Mouse (Mus musculus): ENCODE results near the gene Lingo1. TPM values are rescaled to one million over a fixed set of nuclear protein-coding genes. Genes with fewer than 3 reads are reported as not detected.

Lingo1 gene
- polyA plus RNA-seq, 1 experiment = 1.0 TPM

DNA sequence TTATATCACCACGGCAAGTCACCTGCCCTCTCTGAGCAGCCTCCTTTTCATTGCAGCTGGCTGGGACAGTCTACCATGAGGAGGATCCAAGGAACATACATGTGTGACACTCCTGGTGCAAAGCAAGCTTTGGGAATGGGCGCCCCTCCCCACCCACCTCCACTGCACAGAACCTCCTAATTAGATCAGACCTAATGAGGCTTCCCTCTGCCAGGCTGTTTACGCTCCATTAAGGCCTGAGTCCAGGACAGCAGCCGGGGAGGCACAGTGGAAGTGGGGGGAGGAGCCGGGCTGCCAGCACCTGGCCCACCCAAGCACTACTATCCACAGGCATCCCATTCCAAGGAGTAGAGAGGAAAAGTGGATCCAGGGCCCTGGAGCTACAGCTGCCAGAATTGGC is 152.8 kb downstream of the Lingo1 start:
- no peak overlapping the region for H3K9ac ChIP-seq (ENCODE audit: low read depth, poor library complexity, severe bottlenecking)
- TF ChIP-seq EP300 (IDR thresholded peaks at IDR 0.05; ENCODE audit: insufficient read depth, low read depth, low read length) (no peak), CTCF (IDR thresholded peaks at IDR 0.05; ENCODE audit: low read depth, low read length) (no peak), POLR2A (IDR thresholded peaks at IDR 0.05; ENCODE audit: insufficient read depth, low read length) (no peak)
- no peaks in the 10 kb centered on the region for H3K9me3 ChIP-seq (replicated peaks; ENCODE audit: control insufficient read depth, insufficient read depth, low read length, poor library complexity, severe bottlenecking)
- H3K36me3 ChIP-seq (ENCODE audit: control insufficient read depth, insufficient read depth, low read length, poor library complexity, severe bottlenecking) = no peaks in the 10 kb centered on the region
- H3K4me3 ChIP-seq (ENCODE audit: low read depth, low read length) = no peak overlapping the region
- no peaks in the 10 kb centered on the region for H3K4me1 ChIP-seq (ENCODE audit: control insufficient read depth, insufficient read depth, low read length)
- no peak overlapping the region for H3K27ac ChIP-seq (ENCODE audit: insufficient read depth, low read length)
- no peaks in the 10 kb centered on the region for H3K27me3 ChIP-seq (ENCODE audit: control insufficient read depth, insufficient read depth, low read length, poor library complexity, severe bottlenecking)

DNA sequence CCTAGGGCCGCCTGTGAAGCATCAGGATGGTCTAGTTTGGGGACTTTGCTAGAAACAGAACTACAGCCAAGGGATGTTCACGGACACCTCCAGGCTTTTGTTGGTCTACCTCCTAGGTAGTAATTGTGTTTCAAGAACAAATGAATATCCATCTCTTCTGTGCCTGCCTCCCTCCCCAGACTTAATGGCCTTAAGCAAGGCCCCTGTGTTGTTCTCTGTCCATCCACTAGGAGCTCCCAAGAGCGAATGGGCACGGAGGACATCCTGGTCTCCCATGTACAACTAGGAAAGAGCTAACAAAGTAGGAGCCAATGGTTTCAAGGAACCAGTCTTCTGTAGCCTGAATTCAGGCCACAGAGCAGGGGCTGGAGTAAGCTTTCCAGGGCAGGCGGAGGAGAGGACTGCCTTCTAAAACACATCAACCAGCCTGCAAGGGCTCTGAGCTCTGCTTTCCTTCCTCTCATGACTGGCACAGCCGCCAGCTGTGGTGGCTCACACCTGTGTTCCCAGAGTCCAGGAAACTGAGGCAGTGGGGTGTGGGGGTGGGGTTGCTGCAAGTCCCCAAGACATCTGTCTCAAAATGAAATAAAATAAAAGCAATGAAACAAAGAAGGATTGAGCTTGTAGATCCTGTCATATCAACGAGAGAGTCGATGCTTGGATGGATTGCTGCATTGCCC is 157.9 kb downstream of the Lingo1 start:
- Histone ChIP-seq H3K27me3 (ENCODE audit: control insufficient read depth, insufficient read depth, low read length, poor library complexity, severe bottlenecking) (peaks cover 5% of the 10 kb centered on the region), H3K9me3 (replicated peaks; ENCODE audit: control insufficient read depth, insufficient read depth, low read length, poor library complexity, severe bottlenecking) (no peaks in the 10 kb centered on the region), H3K27ac (ENCODE audit: insufficient read depth, low read length) (no peak overlapping the region), H3K4me1 (ENCODE audit: control insufficient read depth, insufficient read depth, low read length) (no peaks in the 10 kb centered on the region), H3K36me3 (ENCODE audit: control insufficient read depth, insufficient read depth, low read length, poor library complexity, severe bottlenecking) (no peaks in the 10 kb centered on the region), H3K4me3 (ENCODE audit: low read depth, low read length) (peak overlapping the region; percentile 36; the same call in 1 of the 2 replicates), H3K9ac (ENCODE audit: low read depth, poor library complexity, severe bottlenecking) (no peak overlapping the region)
- TF ChIP-seq POLR2A (IDR thresholded peaks at IDR 0.05; ENCODE audit: insufficient read depth, low read length) (no peak), CTCF (IDR thresholded peaks at IDR 0.05; ENCODE audit: low read depth, low read length) (peak; percentile 52)

DNA sequence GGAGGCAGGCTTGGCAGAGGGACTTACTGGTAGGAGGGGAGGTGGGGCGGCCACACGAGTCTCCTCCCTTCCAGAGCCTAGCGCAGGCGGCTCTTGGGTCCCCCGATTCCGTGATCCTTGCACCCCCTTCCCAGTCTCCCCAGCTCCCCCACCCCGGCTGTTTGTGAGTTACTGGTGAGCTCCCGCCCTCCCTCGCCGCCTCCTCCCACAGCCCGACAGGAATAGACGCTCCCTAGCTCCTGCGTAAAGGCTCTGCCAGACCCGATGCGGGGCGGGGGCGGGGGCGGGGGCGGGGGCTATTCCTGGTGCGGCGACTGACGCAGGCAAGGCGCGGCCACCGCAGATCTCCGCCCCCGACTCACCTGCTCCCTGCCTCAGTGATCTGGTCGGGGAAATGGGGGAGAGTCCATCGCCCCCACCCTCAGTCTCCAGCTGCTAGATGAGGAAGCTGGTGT is 158.8 kb downstream of the Lingo1 start:
- TF ChIP-seq EP300 (IDR thresholded peaks at IDR 0.05; ENCODE audit: insufficient read depth, low read depth, low read length) (no peak), POLR2A (IDR thresholded peaks at IDR 0.05; ENCODE audit: insufficient read depth, low read length) (no peak), CTCF (IDR thresholded peaks at IDR 0.05; ENCODE audit: low read depth, low read length) (no peak)
- Histone ChIP-seq H3K9me3 (replicated peaks; ENCODE audit: control insufficient read depth, insufficient read depth, low read length, poor library complexity, severe bottlenecking) (no peaks in the 10 kb centered on the region), H3K4me3 (ENCODE audit: low read depth, low read length) (peak overlapping the region; percentile 55), H3K4me1 (ENCODE audit: control insufficient read depth, insufficient read depth, low read length) (no peaks in the 10 kb centered on the region), H3K27me3 (ENCODE audit: control insufficient read depth, insufficient read depth, low read length, poor library complexity, severe bottlenecking) (peaks cover 5% of the 10 kb centered on the region), H3K27ac (ENCODE audit: insufficient read depth, low read length) (no peak overlapping the region), H3K9ac (ENCODE audit: low read depth, poor library complexity, severe bottlenecking) (0 out of 2 replicates have a peak overlapping the region, but pooled peaks have one; percentile 23), H3K36me3 (ENCODE audit: control insufficient read depth, insufficient read depth, low read length, poor library complexity, severe bottlenecking) (no peaks in the 10 kb centered on the region)

DNA sequence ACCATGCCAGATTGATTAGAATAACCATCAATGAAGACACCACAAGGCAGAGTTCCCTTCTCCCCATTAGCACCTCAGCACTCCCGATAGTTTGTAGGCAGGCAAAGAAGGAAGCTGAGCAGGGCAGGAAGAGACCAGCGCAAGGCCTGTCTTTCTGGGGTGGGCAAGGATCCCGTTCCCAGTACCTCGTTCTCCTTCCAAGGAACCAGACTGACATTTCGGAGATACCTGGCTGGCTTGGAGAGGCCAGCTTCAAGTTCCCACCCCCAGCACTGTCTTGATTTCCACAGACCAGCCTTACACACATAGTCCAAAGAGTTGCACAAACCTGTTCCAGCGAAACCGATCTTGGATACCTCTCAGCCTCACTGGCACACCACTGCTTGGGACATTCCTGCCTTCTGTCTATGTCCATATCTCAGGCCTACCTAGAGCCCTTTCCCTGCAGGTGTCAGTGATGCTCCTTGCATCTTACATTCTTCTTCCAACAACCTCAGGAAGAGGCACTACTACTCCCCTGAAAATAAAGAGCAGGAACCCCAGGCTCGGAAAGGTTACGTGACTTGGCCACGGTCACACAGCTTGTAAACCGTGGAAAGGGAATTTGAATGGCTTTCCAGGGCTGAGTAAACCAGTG is 159.4 kb downstream of the Lingo1 start:
- no peaks in the 10 kb centered on the region for H3K36me3 ChIP-seq (ENCODE audit: control insufficient read depth, insufficient read depth, low read length, poor library complexity, severe bottlenecking)
- H3K4me1 ChIP-seq (ENCODE audit: control insufficient read depth, insufficient read depth, low read length) = no peaks in the 10 kb centered on the region
- 0 out of 2 replicates have a peak overlapping the region, but pooled peaks have one; percentile 23 for H3K9ac ChIP-seq (ENCODE audit: low read depth, poor library complexity, severe bottlenecking)
- no peaks in the 10 kb centered on the region for H3K9me3 ChIP-seq (replicated peaks; ENCODE audit: control insufficient read depth, insufficient read depth, low read length, poor library complexity, severe bottlenecking)
- no peak overlapping the region for H3K27ac ChIP-seq (ENCODE audit: insufficient read depth, low read length)
- H3K27me3 ChIP-seq (ENCODE audit: control insufficient read depth, insufficient read depth, low read length, poor library complexity, severe bottlenecking) = peaks cover 5% of the 10 kb centered on the region
- peak overlapping the region; percentile 20 for H3K4me3 ChIP-seq (ENCODE audit: low read depth, low read length)
- TF ChIP-seq CTCF (IDR thresholded peaks at IDR 0.05; ENCODE audit: low read depth, low read length) (no peak), EP300 (IDR thresholded peaks at IDR 0.05; ENCODE audit: insufficient read depth, low read depth, low read length) (no peak), POLR2A (IDR thresholded peaks at IDR 0.05; ENCODE audit: insufficient read depth, low read length) (no peak)

GRCm38 (mm10) chr9:56636214-56636613 is 160.1 kb downstream of the Lingo1 start:
- Histone ChIP-seq H3K4me1 (ENCODE audit: control insufficient read depth, insufficient read depth, low read length) (no peaks in the 10 kb centered on the region), H3K9me3 (replicated peaks; ENCODE audit: control insufficient read depth, insufficient read depth, low read length, poor library complexity, severe bottlenecking) (no peaks in the 10 kb centered on the region), H3K9ac (ENCODE audit: low read depth, poor library complexity, severe bottlenecking) (peak overlapping the region; percentile 77), H3K36me3 (ENCODE audit: control insufficient read depth, insufficient read depth, low read length, poor library complexity, severe bottlenecking) (no peaks in the 10 kb centered on the region), H3K4me3 (ENCODE audit: low read depth, low read length) (peak overlapping the region; percentile 64), H3K27ac (ENCODE audit: insufficient read depth, low read length) (no peak overlapping the region), H3K27me3 (ENCODE audit: control insufficient read depth, insufficient read depth, low read length, poor library complexity, severe bottlenecking) (peaks cover 5% of the 10 kb centered on the region)
- no peak for TF ChIP-seq POLR2A (IDR thresholded peaks at IDR 0.05; ENCODE audit: insufficient read depth, low read length)
- peak; percentile 100 for TF ChIP-seq CTCF (IDR thresholded peaks at IDR 0.05; ENCODE audit: low read depth, low read length)
- TF ChIP-seq EP300 (IDR thresholded peaks at IDR 0.05; ENCODE audit: insufficient read depth, low read depth, low read length) = no peak
